Mouse (Mus musculus) embryonic facial prominence, embryonic 14.5 days (tissue): ENCODE measurements around the gene Phlpp1. TPM values are rescaled to one million over a fixed set of nuclear protein-coding genes. Genes with fewer than 3 reads are reported as not detected.
A peak's percentile ranks its signal among the peaks of the same experiment; 100 is the strongest.

ENCODE experiments used
- ATAC-seq: fragments of 200-750 bp; cut with Nextera tagmentation; 2 replicates; pipeline ENCODE4 v1.8.0; 2017; ENCODE audit warnings: low read depth, moderate number of reproducible peaks, moderate TSS enrichment
- DNase-seq: peaks from one replicate; pipeline ENCODE4 v3.0.0-alpha.2; 2015; ENCODE audit warnings: low spot score
- H3K27ac ChIP-seq: fragments of 300-500 bp; sonication (generic); replicated peaks from 2 replicates; pipeline ENCODE4 v1.5.1; 2014; ENCODE audit warnings: low read depth, mild to moderate bottlenecking, low read length, moderate library complexity
- H3K27me3 ChIP-seq: fragments of 300-500 bp; sonication (generic); replicated peaks from 2 replicates; pipeline ENCODE4 v1.6.1; 2014; ENCODE audit warnings: low read length; ENCODE audit not compliant: control insufficient read depth, insufficient read depth
- H3K36me3 ChIP-seq: fragments of 300-500 bp; sonication (generic); 2 replicates; pipeline ENCODE4 v1.6.1; 2014; ENCODE audit warnings: low read length, mixed read lengths; ENCODE audit not compliant: control insufficient read depth, insufficient read depth
- H3K4me1 ChIP-seq: fragments of 300-500 bp; sonication (generic); 2 replicates; pipeline ENCODE4 v1.6.1; 2014; ENCODE audit warnings: antibody characterized with exemption, low read length; ENCODE audit not compliant: control insufficient read depth, insufficient read depth
- H3K4me2 ChIP-seq: fragments of 300-500 bp; sonication (generic); 2 replicates; pipeline ENCODE4 v1.6.1; 2014; ENCODE audit warnings: low read depth, mild to moderate bottlenecking, low read length, moderate library complexity, mixed read lengths
- H3K4me3 ChIP-seq: fragments of 300-500 bp; sonication (generic); 2 replicates; pipeline ENCODE4 v1.5.1; 2014; ENCODE audit warnings: low read depth, mild to moderate bottlenecking, low read length
- H3K9ac ChIP-seq: fragments of 300-500 bp; sonication (generic); 2 replicates; pipeline ENCODE4 v1.6.1; 2014; ENCODE audit warnings: low read depth, mild to moderate bottlenecking, low read length, moderate library complexity, mixed read lengths
- H3K9me3 ChIP-seq: fragments of 300-500 bp; sonication (generic); 2 replicates; pipeline ENCODE4 v1.6.1; 2016; ENCODE audit warnings: low read length; ENCODE audit not compliant: control insufficient read depth
- WGBS: fragments of 180-500 bp; shearing (Covaris S2); extraction: QIAGEN DNeasy Blood & Tissue Kit; methylation state at CpG from one replicate; pipeline ENCODE4 v1.1.7; 2014; 5-methylcytosine and 5-hydroxymethylcytosine counted together
- polyA plus RNA-seq: library from polyadenylated mRNA; unstranded; fragments of >200 nt; fragmentation: Nextera tagmentation; extraction: Ambion mirVana; gene quantifications from 2 replicates; pipeline ENCODE4 v1.2.1, GENCODE M21; 2014

The Phlpp1 gene
- polyA plus RNA-seq, 1 experiment from 2014 or later: 5.1 TPM

GRCm38 (mm10) chr1:106276824-106277223 is 105.3 kb downstream of the Phlpp1 start:
- no peaks in the 10 kb centered on the region for H3K36me3 ChIP-seq
- DNase-seq (no peak), ATAC-seq (no peak)
- H3K27me3 ChIP-seq: no peaks in the 10 kb centered on the region
- H3K4me1 ChIP-seq: peaks cover 18% of the 10 kb centered on the region
- 43% methylated on average over 1 of the region's 1 CpGs for WGBS
- no peak overlapping the region; the same call in 1 of the 2 replicates for H3K27ac ChIP-seq
- H3K9ac ChIP-seq: no peak overlapping the region
- H3K4me2 ChIP-seq: no peak overlapping the region
- no peak overlapping the region for H3K4me3 ChIP-seq
- H3K9me3 ChIP-seq: no peaks in the 10 kb centered on the region

- Histone ChIP-seq H3K27ac (no peak overlapping the region; the same call in 1 of the 2 replicates), H3K36me3 (no peaks in the 10 kb centered on the region), H3K9me3 (no peaks in the 10 kb centered on the region), H3K4me1 (peaks cover 18% of the 10 kb centered on the region), H3K4me3 (no peak overlapping the region), H3K4me2 (no peak overlapping the region), H3K9ac (no peak overlapping the region), H3K27me3 (no peaks in the 10 kb centered on the region)
- DNase-seq (no peak), ATAC-seq (no peak)
- WGBS: 70% methylated on average over 4 of the region's 4 CpGs
Measured at GRCm38 (mm10) chr1:106277286-106277685, 105.7 kb downstream of the Phlpp1 start.

- no peak overlapping the region for H3K4me3 ChIP-seq
- H3K4me1 ChIP-seq: peaks cover 18% of the 10 kb centered on the region
- peak; percentile 67 for DNase-seq
- no peak overlapping the region; the same call in 1 of the 2 replicates for H3K27ac ChIP-seq
- no peaks in the 10 kb centered on the region for H3K9me3 ChIP-seq
- H3K4me2 ChIP-seq: no peak overlapping the region
- H3K36me3 ChIP-seq: no peaks in the 10 kb centered on the region
- H3K27me3 ChIP-seq: no peaks in the 10 kb centered on the region
- H3K9ac ChIP-seq: no peak overlapping the region
- ATAC-seq: peak; percentile 80
- WGBS: 81% methylated on average over 5 of the region's 5 CpGs
Measured at GRCm38 (mm10) chr1:106278552-106279060, 107.1 kb downstream of the Phlpp1 start.

- H3K27me3 ChIP-seq: no peaks in the 10 kb centered on the region
- no peak for DNase-seq
- H3K4me3 ChIP-seq: no peak overlapping the region
- H3K36me3 ChIP-seq: no peaks in the 10 kb centered on the region
- H3K4me1 ChIP-seq: peaks cover 18% of the 10 kb centered on the region
- 81% methylated on average over 2 of the region's 2 CpGs for WGBS
- no peak overlapping the region for H3K9ac ChIP-seq
- H3K9me3 ChIP-seq: no peaks in the 10 kb centered on the region
- ATAC-seq: no peak
- no peak overlapping the region for H3K4me2 ChIP-seq
- no peak overlapping the region for H3K27ac ChIP-seq
Measured at GRCm38 (mm10) chr1:106279404-106280123, 108.0 kb downstream of the Phlpp1 start.

- peaks cover 18% of the 10 kb centered on the region for H3K4me1 ChIP-seq
- DNase-seq: no peak
- H3K4me2 ChIP-seq: no peak overlapping the region
- ATAC-seq: no peak
- no peaks in the 10 kb centered on the region for H3K9me3 ChIP-seq
- no peaks in the 10 kb centered on the region for H3K27me3 ChIP-seq
- H3K4me3 ChIP-seq: no peak overlapping the region
- no peaks in the 10 kb centered on the region for H3K36me3 ChIP-seq
- whole genome bisulfite sequencing: 77% methylated on average over 8 of the region's 8 CpGs
- no peak overlapping the region for H3K27ac ChIP-seq
- H3K9ac ChIP-seq: no peak overlapping the region
Measured at GRCm38 (mm10) chr1:106280171-106280913, 108.8 kb downstream of the Phlpp1 start.

GRCm38 (mm10) chr1:106286815-106287214 is 115.3 kb downstream of the Phlpp1 start:
- DNase-seq (no peak), ATAC-seq (no peak)
- WGBS: 91% methylated on average over 7 of the region's 7 CpGs
- Histone ChIP-seq H3K4me2 (no peak overlapping the region), H3K36me3 (no peaks in the 10 kb centered on the region), H3K4me1 (no peaks in the 10 kb centered on the region), H3K9ac (no peak overlapping the region), H3K4me3 (no peak overlapping the region), H3K9me3 (no peaks in the 10 kb centered on the region), H3K27me3 (no peaks in the 10 kb centered on the region), H3K27ac (no peak overlapping the region)

GRCm38 (mm10) chr1:106289065-106289464 is 117.5 kb downstream of the Phlpp1 start:
- DNase-seq: no peak
- Histone ChIP-seq H3K4me1 (no peaks in the 10 kb centered on the region), H3K27ac (no peak overlapping the region; the same call in 1 of the 2 replicates), H3K4me3 (no peak overlapping the region), H3K4me2 (no peak overlapping the region), H3K9me3 (no peaks in the 10 kb centered on the region), H3K36me3 (no peaks in the 10 kb centered on the region), H3K9ac (no peak overlapping the region), H3K27me3 (no peaks in the 10 kb centered on the region)
- ATAC-seq: no peak
- WGBS: 72% methylated on average over 5 of the region's 5 CpGs

- Histone ChIP-seq H3K4me1 (no peaks in the 10 kb centered on the region), H3K9me3 (no peaks in the 10 kb centered on the region), H3K9ac (no peak overlapping the region), H3K4me2 (no peak overlapping the region), H3K27ac (no peak overlapping the region), H3K36me3 (no peaks in the 10 kb centered on the region), H3K4me3 (no peak overlapping the region), H3K27me3 (no peaks in the 10 kb centered on the region)
- 65% methylated on average over 2 of the region's 2 CpGs for WGBS
- ATAC-seq (no peak), DNase-seq (no peak)
Measured at GRCm38 (mm10) chr1:106289580-106289979, 118.0 kb downstream of the Phlpp1 start.
